Mouse (Mus musculus): ENCODE results near the gene Adh1. TPM values are rescaled to one million over a fixed set of nuclear protein-coding genes. Genes with fewer than 3 reads are reported as not detected.

Gene Adh1
- 2.4 TPM for polyA plus RNA-seq (2017; shearing (Covaris generic))

GRCm38 (mm10) chr3:138260721-138261669, at the start of gene Adh1:
Adh1 (plus strand) TSS chr3:138260991.

GRCm38 (mm10) chr3:138217631-138218264, 43.0 kb upstream of the Adh1 start, which contains the start of gene Adh7:
Adh7 (plus strand) TSS chr3:138217760.

DNA sequence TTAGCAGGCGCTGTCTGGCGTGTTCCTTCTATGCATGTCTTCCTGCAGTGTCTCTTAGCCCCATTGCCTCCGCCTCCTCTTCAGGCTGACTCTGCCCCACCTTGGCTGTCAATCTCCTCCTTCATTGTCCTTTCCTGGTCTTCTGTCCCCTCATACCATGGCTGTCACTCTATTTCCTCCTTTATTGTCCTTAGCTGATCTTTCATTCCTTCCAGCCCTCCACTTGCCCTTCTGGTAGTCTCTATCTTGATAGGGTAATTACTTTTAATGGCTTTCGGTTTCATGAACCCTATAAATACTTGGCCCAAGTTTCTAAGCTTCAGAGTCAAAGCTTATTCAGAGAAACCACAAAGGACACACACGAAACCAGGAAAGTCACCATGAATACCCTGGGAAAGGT, 52.2 kb downstream of the Adh1 start, which contains the start of gene Adh6a:
Gene Adh6a, plus strand, starts transcription at position 322 of the 400 bp plus-strand sequence.

Other genes with a start within 250 kb of the Adh1 start
- gene 1110002E22Rik, start 195.9 kb upstream of the Adh1 start, polyA plus RNA-seq (2017; shearing (Covaris generic)) = not detected
- gene Gm5105, start 193.6 kb upstream of the Adh1 start, polyA plus RNA-seq (2017; shearing (Covaris generic)) = not detected
- 8.6 TPM for gene Trmt10a, start 117.5 kb upstream of the Adh1 start, polyA plus RNA-seq (2017; shearing (Covaris generic))
- gene Mttp, start 116.0 kb upstream of the Adh1 start, polyA plus RNA-seq (2017; shearing (Covaris generic)) = 3.1 TPM
- gene 4930579F01Rik, start 67.2 kb upstream of the Adh1 start, polyA plus RNA-seq (2017; shearing (Covaris generic)) = not detected
- gene Adh7, start 43.2 kb upstream of the Adh1 start, polyA plus RNA-seq (2017; shearing (Covaris generic)) = not detected
- gene Adh6a, start 52.3 kb downstream of the Adh1 start, polyA plus RNA-seq (2017; shearing (Covaris generic)) = not detected
- not detected for gene Adh6b, start 80.8 kb downstream of the Adh1 start, polyA plus RNA-seq (2017; shearing (Covaris generic))
- 1.0 TPM for gene Adh4, start 154.5 kb downstream of the Adh1 start, polyA plus RNA-seq (2017; shearing (Covaris generic))
- gene Adh5, start 182.1 kb downstream of the Adh1 start, polyA plus RNA-seq (2017; shearing (Covaris generic)) = 122 TPM
- gene Metap1, start 228.5 kb downstream of the Adh1 start, polyA plus RNA-seq (2017; shearing (Covaris generic)) = 39.0 TPM